Mouse (Mus musculus) testis, adult 2 months (tissue): ENCODE data around the gene Cenpv.

Experiments used
- CTCF ChIP-seq: fragments of 200-500 bp; IDR thresholded peaks from 2 replicates; pipeline ENCODE4 v1.5.1; 2012; ENCODE audit warnings: low read depth, mild to moderate bottlenecking, inconsistent platforms, low read length, moderate library complexity; ENCODE audit not compliant: control insufficient read depth, insufficient read depth, insufficient replicate concordance
- POLR2A ChIP-seq: fragments of 200-500 bp; IDR thresholded peaks from 2 replicates; pipeline ENCODE4 v1.6.1; 2012; ENCODE audit warnings: low read depth, mild to moderate bottlenecking, inconsistent platforms, low read length, moderate library complexity; ENCODE audit not compliant: control insufficient read depth

GRCm38 (mm10) chr11:62555896-62556412 is 16.9 kb upstream of the Cenpv start:
- no peak for TF ChIP-seq POLR2A
- no peak for TF ChIP-seq CTCF
